Mouse (Mus musculus): ENCODE results near the gene Prkn.

DNA sequence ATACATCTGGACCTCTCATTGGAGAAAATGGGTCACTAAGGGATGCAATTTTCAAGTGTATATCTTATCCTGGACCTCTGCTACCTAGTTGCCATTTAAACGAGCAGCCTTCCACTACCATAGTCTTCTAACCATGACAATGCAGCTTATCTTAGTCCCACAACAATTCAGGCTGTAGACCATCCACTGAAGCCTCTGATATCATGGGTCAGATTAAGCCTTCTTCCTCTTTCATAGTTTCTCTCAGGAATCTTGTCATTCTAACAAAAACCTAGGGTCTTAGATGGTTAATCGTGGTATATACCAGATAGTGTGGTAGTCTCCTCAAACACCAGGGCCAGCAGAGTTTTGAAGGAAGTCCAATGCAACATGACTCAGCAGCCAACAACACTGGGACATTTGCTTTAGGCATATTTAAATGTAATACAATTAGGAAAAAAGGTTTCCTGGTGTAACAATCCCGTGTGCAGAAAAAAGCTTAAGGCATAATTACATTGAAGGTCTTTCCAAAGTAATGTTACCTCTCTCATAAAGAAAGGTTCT is 61.6 kb downstream of the Prkn start:
- TF ChIP-seq GATA1 (IDR thresholded peaks at IDR 0.05; ENCODE audit: borderline replicate concordance, low read length): no peak
- no peak for TF ChIP-seq FLI1 (IDR thresholded peaks at IDR 0.05; ENCODE audit: low read length)
